Mouse (Mus musculus): ENCODE measurements at regions not wholly inside any gene's neighbourhood (a gene's known extent, or its start where the extent isn't known, plus 50 kb on each side); places are given as distances from the start of the nearest gene placed in this dataset.

DNA sequence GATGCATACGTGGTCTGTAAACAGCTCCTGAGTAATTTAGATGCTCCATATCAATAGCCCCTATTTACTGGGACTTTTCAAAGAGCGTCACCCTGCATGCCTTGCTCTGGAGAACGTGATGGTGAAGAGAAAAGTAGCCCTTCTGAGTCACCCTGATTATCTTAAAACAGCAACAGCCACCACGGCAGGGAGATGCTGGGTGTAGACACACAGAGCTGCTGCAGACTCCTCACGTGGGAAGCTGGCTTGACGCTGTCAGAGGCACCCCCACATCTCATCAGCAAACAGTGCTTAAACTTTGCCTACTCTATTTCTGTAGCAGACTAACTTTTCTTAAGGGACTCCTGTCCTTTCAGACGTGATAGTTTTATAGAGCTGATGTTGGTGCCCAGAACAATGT, 96.9 kb upstream of the 9330182O14Rik start:
- TF ChIP-seq CHD1 (IDR thresholded peaks at IDR 0.05; ENCODE audit: low read depth, low read length) (no peak), ZC3H11A (IDR thresholded peaks at IDR 0.05; ENCODE audit: low read depth, low read length) (no peak), RCOR1 (conservative IDR thresholded peaks at IDR 0.05; ENCODE audit: low read depth, low read length) (no peak), JUND (conservative IDR thresholded peaks at IDR 0.05; ENCODE audit: low read depth, low read length) (no peak), CHD2 (IDR thresholded peaks at IDR 0.05; ENCODE audit: low read length) (no peak), BHLHE40 (IDR thresholded peaks at IDR 0.05; ENCODE audit: low read depth, low read length) (no peak), JUN (IDR thresholded peaks at IDR 0.05; ENCODE audit: insufficient read depth, low read depth, low read length) (no peak), MXI1 (IDR thresholded peaks at IDR 0.05; ENCODE audit: low read depth, low read length) (no peak)
- H3K4me3 ChIP-seq (replicated peaks in 1 of 3; ENCODE audit: low read depth in 2 of 3, low read length in 2 of 3, poor library complexity in 1 of 3), result no peak overlapping the region
- H3K4me1 ChIP-seq (ENCODE audit: control insufficient read depth in 1 of 2, insufficient read depth in 2 of 2), result no peaks in the 10 kb centered on the region
- dilution Hi-C loops (cut with MboI; ENCODE audit: extremely low pct_ligation_motif_present, extremely low pct_unique_long_range_greater_than_20kb, low sequenced_read_pairs) (no loop called here), in situ Hi-C loops (cut with MboI; ENCODE audit: low pct_ligation_motif_present, low pct_unique_long_range_greater_than_20kb, low sequenced_read_pairs) (no loop called here)
- no peaks in the 10 kb centered on the region for H3K36me3 ChIP-seq (replicated peaks in 1 of 2; ENCODE audit: control insufficient read depth in 1 of 2, insufficient read depth in 1 of 2, low read length in 1 of 2)
- no peaks in the 10 kb centered on the region for H3K79me2 ChIP-seq (replicated peaks; ENCODE audit: control insufficient read depth, extremely low read depth, insufficient read depth, poor library complexity, severe bottlenecking)
- no peak for DNase-seq (ENCODE audit: extremely low read depth)
- no peak overlapping the region for H3K27ac ChIP-seq (ENCODE audit: insufficient read depth, low read depth)
- peaks cover 71% of the 10 kb centered on the region for H3K9me3 ChIP-seq (replicated peaks; ENCODE audit: low read length)
- no peak overlapping the region for H3K4me2 ChIP-seq (ENCODE audit: insufficient read depth, low read depth, poor library complexity, severe bottlenecking)
- H3K27me3 ChIP-seq (replicated peaks), result no peaks in the 10 kb centered on the region
- H3K9ac ChIP-seq (ENCODE audit: insufficient read depth, low read depth), result no peak overlapping the region

DNA sequence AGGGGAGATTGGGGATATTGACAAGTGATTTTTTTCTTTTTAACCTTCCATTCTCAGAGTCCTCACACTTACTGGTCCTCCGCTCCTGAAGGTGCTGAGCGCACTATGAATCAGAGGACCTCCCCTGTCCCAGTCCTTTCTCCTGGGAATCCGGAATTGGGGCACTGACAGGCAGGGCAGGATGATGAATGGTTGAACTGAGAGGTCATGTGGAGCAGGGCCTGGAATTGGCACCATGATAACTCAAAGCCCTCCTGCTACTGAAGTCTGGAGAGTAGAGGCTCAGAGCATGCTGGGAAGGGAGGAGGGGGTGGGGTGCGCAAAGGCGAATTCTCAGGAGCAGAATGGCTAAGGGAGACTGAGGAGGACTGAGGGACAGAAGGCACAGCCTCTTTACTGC, 87.9 kb upstream of the 9330182O14Rik start:
- H3K9me3 ChIP-seq (replicated peaks; ENCODE audit: low read length), result peaks cover 50% of the 10 kb centered on the region
- TF ChIP-seq GABPA (IDR thresholded peaks at IDR 0.05; ENCODE audit: insufficient replicate concordance, low read depth, low read length), result no peak
- no peak overlapping the region for H3K4me3 ChIP-seq (replicated peaks in 1 of 3; ENCODE audit: low read depth in 2 of 3, low read length in 2 of 3, poor library complexity in 1 of 3)
- H3K79me2 ChIP-seq (replicated peaks; ENCODE audit: control insufficient read depth, extremely low read depth, insufficient read depth, poor library complexity, severe bottlenecking), result no peaks in the 10 kb centered on the region
- no peak for DNase-seq (ENCODE audit: extremely low read depth)
- H3K36me3 ChIP-seq (replicated peaks in 1 of 2; ENCODE audit: control insufficient read depth in 1 of 2, insufficient read depth in 1 of 2, low read length in 1 of 2), result no peaks in the 10 kb centered on the region
- no peaks in the 10 kb centered on the region for H3K4me1 ChIP-seq (ENCODE audit: control insufficient read depth in 1 of 2, insufficient read depth in 2 of 2)
- H3K27me3 ChIP-seq (replicated peaks), result no peaks in the 10 kb centered on the region
- no peak overlapping the region for H3K9ac ChIP-seq (ENCODE audit: insufficient read depth, low read depth)
- no peak overlapping the region for H3K4me2 ChIP-seq (ENCODE audit: insufficient read depth, low read depth, poor library complexity, severe bottlenecking)
- dilution Hi-C loops (cut with MboI; ENCODE audit: extremely low pct_ligation_motif_present, extremely low pct_unique_long_range_greater_than_20kb, low sequenced_read_pairs), result no loop called here
- in situ Hi-C loops (cut with MboI; ENCODE audit: low pct_ligation_motif_present, low pct_unique_long_range_greater_than_20kb, low sequenced_read_pairs), result no loop called here
- no peak overlapping the region for H3K27ac ChIP-seq (ENCODE audit: insufficient read depth, low read depth)

DNA sequence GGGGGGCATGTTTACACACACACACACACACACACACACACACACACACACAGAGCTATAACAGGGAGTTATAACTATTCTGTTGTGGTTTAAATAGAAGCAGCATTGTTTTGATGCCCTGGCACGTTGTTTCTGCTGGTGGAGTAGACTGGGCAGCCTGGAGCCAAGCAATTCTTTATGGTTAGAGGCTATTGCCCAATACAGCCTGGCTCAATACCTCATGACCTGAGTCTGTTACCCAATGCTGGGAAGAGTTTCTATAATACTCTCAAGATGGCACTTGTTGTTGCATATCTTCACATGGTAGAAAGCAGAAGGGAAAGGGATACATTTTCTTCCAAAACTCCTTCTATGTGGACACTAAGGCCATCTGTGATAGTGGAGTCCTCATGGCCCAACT, 87.1 kb upstream of the 9330182O14Rik start:
- in situ Hi-C loops (cut with MboI; ENCODE audit: low pct_ligation_motif_present, low pct_unique_long_range_greater_than_20kb, low sequenced_read_pairs), result no loop called here

More for the DNA sequence above, 87.1 kb upstream of the 9330182O14Rik start:
- H3K9me3 ChIP-seq (replicated peaks; ENCODE audit: low read length), result peaks cover 47% of the 10 kb centered on the region
- H3K27me3 ChIP-seq (replicated peaks), result no peaks in the 10 kb centered on the region
- H3K4me1 ChIP-seq (ENCODE audit: control insufficient read depth in 1 of 2, insufficient read depth in 2 of 2), result no peaks in the 10 kb centered on the region
- H3K4me2 ChIP-seq (ENCODE audit: insufficient read depth, low read depth, poor library complexity, severe bottlenecking), result no peak overlapping the region
- H3K79me2 ChIP-seq (replicated peaks; ENCODE audit: control insufficient read depth, extremely low read depth, insufficient read depth, poor library complexity, severe bottlenecking), result no peaks in the 10 kb centered on the region
- TF ChIP-seq ETS1 (conservative IDR thresholded peaks at IDR 0.05; ENCODE audit: low read depth, low read length) (no peak), POLR2A (IDR thresholded peaks at IDR 0.05; ENCODE audit: low read depth, low read length) (no peak), PAX5 (IDR thresholded peaks at IDR 0.05; ENCODE audit: low read length) (no peak), POLR2AphosphoS2 (IDR thresholded peaks at IDR 0.05; ENCODE audit: low read depth, low read length) (no peak), TBP (conservative IDR thresholded peaks at IDR 0.05; ENCODE audit: low read depth, low read length) (no peak), JUN (IDR thresholded peaks at IDR 0.05; ENCODE audit: insufficient read depth, low read depth, low read length) (no peak)
- no peaks in the 10 kb centered on the region for H3K36me3 ChIP-seq (replicated peaks in 1 of 2; ENCODE audit: control insufficient read depth in 1 of 2, insufficient read depth in 1 of 2, low read length in 1 of 2)
- H3K27ac ChIP-seq (ENCODE audit: insufficient read depth, low read depth), result no peak overlapping the region
- H3K4me3 ChIP-seq (replicated peaks in 1 of 3; ENCODE audit: low read depth in 2 of 3, low read length in 2 of 3, poor library complexity in 1 of 3), result no peak overlapping the region
- no peak overlapping the region for H3K9ac ChIP-seq (ENCODE audit: insufficient read depth, low read depth)
- no peak for DNase-seq (ENCODE audit: extremely low read depth)
- dilution Hi-C loops (cut with MboI; ENCODE audit: extremely low pct_ligation_motif_present, extremely low pct_unique_long_range_greater_than_20kb, low sequenced_read_pairs), result no loop called here

All from CH12.LX (cell line).